Mouse (Mus musculus) lung, postnatal 4 days (tissue): ENCODE results near the gene Smarcd2.
"Not testable (repeated sequence)": the region's sequence is repeated elsewhere in the genome, so short reads cannot be mapped to it uniquely, and the experiment has no call there.

ENCODE experiments used
- DNase-seq, 2 experiments: peaks; one replicate each; pipeline ENCODE4 v3.0.0; 2021

Smarcd2 gene

DNA sequence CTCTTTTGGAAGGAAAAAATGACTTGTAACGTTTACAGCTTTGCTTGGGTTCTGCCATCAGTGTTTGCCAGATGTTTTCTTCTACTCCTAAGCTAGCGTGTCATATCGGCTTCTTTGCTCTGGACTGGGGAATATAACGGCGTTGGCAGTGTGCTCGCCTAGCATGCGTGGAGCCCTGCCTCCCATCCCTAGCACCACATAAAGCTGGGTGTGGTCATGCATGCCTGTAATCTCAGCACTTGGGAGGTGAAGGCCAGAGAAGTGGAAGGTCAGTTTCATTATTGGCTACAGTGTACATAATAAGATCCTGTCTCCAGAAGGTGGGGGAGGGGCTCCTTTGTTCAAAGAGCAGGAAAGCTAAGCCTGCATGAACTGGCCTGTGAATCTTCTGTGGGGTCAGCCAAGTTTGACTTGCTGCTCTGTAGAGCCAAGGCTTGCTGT is 2.2 kb upstream of the Smarcd2 start:
- peak; percentile 72 to 85 for DNase-seq

DNA sequence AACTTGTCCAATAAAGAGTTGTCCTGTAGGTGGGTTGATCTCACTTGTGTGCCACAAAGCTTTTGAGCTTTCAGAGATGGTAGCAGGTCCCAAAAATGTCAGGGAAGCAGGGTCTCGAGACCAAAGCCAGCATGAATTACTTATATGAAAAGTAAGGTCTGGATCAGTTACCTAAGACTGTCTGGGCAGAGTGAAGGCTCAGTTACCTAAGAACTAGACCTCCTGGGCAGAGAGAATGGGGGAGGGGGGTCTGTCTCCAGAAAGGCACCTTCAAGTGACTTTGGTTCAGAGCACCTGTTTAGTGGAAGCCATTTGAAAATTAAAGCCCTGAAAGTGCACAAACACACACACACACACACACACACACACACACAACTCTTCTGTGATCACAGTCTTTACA is 1.6 kb upstream of the Smarcd2 start:
- no peak for DNase-seq

DNA sequence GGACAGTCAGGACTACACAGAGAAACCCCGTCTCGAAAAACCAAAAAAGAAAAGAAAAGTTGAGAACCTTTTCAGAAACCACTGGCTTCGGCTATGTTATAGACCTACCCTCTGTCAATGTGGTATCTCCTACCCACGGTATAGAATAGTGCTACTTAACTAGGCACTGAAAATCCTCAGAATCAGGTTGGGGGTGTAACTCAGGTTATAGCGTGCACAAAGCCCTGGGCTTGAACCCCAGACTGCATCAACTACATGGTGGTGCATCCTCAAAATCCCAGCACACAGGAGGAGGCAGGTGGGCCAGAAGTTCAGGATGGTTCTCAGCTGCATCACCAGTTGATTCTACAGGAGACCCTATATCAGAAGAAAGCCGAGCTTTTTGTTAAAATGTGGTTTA is 1.0 kb upstream of the Smarcd2 start:
- DNase-seq, result no peak

DNA sequence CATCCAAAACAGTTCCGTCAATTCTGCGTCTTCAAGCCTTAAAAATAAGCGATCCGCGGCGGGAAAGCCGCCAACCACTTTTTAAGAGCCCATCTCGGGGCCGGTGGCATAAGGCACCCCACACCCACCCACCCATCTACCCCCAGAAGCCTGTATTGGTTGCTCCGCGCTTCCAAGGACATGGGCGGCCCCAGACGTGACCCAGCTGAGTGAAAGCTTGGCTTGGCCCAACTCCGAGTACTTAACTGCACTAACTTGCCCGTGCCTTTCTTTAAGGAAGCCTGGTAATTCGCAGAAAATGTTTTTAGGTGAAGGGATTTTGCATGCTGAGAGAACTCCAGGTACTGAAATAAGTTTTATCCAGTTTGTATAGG is 526 bp upstream of the Smarcd2 start:
- no peak for DNase-seq

DNA sequence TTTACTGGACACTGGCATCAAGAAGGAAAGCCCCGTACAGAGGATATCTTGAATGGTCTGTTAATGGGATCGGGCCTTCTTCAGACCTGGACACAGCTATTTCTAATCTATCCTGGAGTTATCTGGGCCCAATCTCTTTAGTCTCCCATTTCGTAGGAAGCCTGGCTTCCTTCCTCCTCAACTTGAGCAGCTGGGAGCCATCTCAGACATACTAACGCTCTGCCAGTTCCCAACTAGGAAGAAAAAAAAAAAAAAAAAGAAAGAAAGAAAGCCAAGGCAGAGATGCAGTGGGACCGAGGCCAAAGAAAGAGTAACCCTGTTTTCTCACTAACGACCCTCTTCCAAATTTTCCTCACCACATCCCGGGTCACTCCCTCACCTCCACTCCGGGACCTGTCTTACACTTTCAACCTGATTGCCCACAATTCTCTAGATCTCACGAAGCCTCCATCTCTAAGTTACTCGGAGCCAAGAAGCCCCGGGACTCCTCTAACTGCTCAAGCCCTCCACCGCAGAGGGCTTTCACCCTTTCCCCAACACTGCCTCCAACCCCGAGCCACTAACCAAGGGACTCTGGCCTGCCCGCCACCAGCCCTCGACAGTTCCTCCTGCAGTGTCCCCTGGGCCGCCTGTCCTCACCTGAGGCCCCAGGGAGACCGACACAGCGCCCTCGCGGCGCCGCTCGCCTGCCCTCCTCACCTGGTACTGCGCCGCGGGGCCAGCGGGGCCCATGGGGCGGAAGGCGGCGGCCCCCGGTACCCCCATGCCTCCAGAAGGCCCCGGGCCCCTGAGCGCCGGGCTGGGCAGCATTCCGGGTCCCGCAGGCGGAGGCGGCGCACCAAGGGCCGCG is 753 bp downstream of the Smarcd2 start:
- peak; percentile 43 to 55 for DNase-seq

DNA sequence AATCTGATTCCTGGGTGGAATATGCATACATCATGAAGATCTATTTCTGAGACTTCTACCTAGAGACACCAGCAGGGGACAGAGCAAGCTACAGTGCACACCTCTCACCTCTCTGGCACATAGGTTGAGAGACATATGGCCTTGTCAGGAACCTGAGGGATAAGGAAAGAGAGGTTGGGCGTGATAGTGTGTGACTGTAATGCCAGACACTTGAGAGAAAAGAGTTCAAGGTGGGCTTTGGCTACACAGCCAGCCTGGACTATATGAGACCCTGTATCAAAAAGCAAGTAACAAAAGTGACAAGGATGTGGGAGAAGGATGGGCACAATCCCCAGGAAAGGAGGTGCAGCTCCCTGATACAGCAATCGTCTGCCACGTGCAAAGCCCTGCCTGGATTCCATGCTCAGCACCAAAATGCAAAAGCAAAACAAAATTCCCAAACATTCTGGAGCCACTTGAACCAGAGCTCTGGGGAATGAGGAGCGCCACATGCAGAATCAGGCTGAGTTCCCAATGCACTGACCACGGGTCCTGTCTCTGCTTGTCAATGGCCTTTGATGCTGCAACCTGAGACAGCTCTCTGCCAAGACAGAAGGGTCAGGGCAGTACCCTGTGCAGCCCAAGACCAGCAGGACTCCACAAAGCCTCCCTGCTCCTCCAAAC is 1.5 kb downstream of the Smarcd2 start:
- peak; percentile 23 to 42 for DNase-seq

DNA sequence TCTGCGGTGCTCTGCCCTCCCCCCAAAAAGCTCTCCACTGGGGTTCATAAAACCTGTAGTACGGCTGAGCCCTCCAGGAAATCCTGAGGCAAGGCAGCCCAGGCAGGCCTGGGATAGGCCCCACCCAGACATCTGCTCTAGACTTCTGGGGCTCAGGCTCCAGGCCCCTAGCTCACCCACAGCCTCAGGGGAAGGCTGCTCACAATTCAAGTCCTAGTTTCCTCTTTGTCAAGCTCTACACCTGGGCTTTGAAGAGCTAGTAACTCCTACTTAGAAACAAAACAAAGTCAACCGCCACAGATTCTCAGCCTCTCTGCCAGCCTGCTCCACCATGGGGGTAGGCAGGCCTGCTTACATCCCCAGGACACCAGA is 3.7 kb downstream of the Smarcd2 start:
- peak; percentile 38 to 59 for DNase-seq

DNA sequence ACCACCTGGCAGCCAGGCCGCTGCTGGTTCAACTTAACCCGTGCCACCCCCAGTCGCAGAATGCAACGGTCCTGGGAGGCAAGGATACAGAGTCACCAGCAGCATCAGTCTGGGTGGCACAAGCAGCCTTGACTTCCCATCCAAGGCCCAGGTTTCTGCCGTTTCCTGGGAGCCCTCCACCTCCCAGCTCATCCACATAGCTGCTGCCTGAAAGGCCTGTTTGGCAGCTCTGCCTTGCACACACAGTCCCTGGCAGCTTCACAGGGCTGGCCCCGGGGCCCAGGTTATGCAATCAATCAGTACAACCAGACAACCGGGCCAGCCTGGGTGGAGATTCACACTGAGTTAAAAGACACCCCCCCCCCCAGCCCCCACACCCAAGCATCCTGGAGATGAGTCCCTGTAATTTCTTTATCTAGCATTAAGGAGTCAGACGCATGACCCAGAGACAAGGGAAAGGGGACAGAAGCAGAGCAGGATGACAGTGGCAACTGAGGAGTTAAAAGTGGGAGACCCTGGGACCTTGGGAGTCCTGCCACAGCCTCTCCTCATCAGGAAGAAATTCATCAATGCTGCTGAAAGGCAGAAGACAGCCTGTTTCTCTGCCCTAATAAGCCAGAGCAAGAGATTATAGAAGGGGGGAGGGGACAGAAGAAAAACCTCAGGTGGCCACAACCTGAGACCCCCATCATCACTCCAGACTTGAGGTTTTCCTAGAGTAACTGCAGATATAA is 4.3 kb downstream of the Smarcd2 start:
- DNase-seq, result peak; percentile 57 to 88

DNA sequence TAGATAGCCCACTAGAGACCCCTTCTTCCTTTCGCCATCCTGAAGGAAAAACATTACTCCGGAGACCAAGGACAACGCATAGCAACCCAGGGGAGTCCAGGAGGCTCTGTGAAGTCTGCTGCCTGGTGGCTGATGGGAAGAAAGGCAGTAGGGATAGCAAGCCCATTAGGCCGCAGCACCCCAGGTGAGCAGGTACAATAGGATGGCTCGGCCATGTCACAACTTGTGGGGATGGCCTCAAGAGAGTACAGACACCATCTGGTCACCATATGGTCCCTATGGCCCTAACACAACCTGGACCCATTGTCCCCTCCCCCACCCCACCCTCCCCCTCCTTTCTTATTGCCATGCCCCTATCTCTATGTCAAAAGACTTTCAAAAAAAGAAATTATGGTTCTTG is 4.9 kb downstream of the Smarcd2 start:
- DNase-seq, result no peak

DNA sequence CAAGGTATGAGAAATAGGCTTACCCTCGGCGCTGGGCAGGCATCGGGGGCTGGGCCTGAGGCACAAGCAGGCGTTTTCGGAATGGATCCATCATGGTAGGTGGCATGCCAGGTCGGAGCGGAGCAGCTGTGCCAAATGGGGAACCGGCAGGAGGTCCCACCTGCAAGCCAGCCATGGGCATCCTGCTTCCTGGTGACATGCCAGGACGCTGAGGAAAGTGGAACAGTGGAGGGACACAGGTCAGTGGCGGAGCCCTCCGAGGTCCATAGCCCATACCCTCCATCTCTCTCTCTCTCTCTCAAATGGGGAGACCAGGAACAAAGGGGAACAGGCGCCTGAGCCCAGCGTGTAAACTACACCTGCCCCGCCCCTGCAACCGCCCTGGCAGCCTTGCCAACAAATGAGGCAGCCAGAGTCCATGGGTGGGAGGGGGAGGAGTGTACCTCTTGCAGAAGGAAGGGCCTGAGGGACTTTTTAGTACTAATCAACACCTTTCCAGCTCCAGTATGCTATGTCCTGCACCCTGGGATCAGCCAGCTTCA is 5.4 kb downstream of the Smarcd2 start:
- DNase-seq, result peak; percentile 43 to 62

DNA sequence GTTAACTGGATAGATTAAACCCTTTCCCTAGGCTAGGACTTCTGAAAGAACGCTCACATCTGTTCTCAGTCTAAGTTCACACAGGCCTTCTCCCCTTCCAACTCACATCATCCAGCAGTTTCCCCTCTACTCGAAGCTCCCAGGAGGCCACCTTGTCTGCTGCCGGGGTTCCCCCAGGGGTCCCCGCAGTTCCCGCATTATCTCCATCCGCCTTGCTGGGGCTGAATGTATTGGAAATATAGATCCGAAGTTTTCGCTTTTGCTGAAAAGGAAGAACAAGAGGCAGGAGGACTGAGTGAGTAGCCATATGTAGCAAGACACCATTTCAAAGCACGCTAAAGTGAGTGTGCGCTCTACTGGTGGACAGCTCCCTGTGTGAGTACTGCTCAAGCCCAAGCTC is 6.3 kb downstream of the Smarcd2 start:
- no peak for DNase-seq

DNA sequence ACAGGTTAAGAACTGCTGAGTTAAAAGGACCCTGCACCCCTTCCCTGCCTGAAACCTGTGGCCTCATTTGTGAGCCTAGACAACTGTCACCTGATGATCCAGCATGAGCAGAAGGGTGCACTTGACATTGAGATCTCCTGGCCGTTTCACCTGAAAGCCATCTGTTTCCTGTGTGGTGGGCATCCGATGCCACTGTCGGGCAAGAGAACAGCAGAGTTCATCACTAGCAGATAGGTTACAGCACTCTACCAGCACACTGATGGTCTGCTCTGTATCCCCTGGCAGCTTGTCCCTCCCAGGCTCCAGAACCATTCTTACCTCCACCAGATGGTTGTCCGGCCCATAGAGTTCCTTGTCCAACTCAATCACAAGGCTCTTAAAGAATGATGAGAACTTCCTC is 7.2 kb downstream of the Smarcd2 start:
- DNase-seq, result no peak

DNA sequence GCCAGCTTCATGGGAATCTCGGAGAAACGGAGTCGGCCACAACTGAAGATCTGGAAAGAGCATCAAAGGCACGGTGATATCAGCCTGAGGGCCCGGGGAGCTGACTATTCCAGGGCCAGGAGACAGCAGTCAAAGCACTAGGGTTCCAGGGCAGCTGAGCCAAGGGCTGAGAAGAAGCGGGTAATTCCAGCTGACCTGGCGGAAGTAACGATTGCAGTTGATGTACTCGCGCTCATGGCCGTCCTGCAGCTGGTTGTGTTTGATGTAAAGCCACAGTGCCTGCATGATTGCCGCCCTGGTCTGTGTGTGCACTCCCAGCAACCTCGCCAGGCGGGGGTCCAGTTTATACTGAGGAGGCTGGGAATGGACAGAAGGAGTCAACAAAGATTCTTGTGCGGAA is 7.8 kb downstream of the Smarcd2 start:
- DNase-seq, result no peak

DNA sequence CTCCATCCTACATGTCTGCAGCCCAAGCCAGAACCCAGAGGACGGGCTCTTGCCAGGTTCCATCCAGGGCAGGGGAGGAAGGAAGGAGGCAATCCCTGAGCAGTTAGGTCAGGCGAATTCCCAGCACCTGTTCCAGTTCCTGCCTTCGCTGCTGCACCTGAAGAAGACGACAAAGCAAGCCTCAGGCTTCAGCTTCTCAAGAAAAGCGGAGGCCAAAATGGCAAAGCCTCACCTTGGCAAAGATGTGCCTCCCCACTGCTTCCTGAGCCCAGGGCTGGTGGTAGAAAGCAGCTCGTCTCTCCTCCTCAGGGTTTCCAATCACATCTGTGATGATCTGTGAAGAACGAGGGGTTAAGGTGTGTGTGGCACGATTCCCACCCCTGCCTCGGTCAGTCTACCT is 8.8 kb downstream of the Smarcd2 start:
- no peak for DNase-seq

DNA sequence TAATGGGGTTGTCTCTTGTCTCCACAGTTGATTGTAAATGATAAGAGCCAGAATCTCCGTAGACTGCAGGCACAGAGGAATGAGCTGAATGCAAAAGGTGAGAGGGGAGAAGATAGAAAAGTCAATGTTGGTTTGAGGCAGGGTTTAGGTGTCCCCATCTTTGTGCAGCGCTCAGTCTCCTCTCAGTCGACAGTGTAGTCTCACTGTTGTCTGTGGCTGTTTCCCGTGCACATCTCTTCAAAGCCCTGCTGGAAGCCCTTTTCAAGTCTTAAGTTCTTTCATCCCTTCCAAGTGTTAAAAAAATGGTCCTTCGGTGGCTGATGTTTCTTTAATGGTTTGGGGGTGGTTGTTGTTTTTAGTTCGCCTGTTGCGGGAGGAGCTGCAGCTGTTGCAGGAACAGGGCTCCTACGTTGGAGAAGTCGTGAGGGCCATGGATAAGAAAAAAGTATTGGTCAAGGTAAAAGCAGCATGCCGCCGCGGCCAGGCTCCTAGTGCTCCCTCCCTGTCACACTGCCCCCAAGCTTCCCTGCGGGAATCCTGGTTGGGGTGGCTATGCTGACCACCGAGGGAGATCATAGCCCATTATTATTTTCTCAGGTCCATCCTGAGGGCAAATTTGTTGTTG is 11.8 kb downstream of the Smarcd2 start:
- DNase-seq, result peak in 1 of 2 experiments; percentile 59

DNA sequence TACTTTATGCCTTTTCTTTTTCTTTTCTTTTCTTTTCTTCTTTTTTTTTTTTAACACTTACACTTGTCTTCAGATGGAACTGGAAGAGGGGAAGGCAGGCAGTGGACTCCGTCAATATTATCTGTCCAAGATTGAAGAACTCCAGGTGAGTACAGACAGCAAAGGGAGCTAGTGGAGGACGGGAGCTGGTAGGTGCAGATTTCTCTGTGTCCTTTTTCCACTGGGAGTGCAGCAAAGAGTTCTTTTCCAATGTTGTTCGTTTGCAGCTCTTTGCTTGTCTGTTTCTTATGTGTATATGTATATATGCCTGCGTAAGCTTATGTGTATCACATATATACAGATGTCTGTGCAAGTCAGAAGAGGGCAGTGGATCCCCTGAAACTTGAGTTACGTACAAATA is 16.0 kb downstream of the Smarcd2 start:
- peak in 1 of 2 experiments; percentile 33 for DNase-seq

DNA sequence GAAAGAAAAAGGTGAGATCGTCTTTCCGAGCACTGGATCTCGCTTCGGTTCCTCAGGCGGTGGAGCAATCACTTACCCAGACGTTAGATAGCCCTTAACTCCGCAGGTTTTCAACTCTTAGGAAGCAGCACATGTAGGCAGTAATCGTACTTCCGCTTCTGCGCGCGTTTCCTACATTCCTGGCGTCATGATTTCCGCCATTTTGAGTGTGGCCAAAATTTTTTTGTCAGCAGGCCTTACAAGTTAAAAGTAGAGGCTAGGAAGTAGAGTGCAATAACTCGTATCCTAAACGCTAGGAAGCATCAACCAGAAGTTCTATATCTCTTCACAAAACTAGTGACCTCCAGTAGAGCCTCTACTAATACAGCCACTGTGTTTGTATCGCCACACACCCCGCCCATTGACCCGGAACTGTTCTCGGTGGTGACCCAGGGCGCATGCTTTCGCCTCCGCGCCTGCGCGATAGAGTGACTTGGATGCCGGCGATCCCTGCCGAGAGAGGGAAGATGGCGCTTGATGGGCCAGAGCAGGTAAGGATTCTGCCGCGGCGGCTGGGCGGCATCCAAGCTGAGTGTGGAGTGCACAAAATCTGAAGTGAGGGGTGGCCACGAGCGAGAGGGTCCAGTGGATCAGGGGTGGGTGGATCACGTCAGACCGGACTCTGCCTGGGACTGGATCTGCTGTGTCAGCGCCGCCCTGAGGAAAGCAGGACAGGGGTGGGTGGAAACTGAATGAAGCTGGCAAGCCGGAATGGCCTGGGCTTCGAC is 16.9 kb downstream of the Smarcd2 start, which contains the start of the genes Ftsj3 and Psmc5:
TSS of gene Ftsj3 (minus strand) at position 395 of the 767 bp plus-strand sequence.
TSS of gene Psmc5 (plus strand) at position 470 of the 767 bp plus-strand sequence.
- DNase-seq, result peak; percentile 98

DNA sequence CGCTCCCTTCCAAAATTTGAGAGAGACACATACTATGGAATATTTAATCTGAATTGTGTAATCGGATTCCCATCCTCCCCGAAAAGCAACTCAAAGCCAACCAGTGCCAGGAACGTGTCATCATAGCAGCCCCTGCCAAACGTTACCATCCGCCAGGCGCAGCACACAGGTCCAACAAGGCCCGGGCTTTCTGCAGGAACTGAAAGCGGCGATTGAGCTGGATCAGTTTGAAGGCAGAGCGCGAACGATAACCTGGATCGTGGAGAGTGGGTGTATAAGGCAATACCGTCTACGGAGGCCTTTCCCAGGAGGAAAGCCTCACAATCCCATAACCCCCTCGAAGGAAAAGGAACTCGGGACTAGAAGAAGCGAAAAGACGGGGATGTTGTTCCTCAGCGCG is 17.6 kb downstream of the Smarcd2 start:
- DNase-seq, result no peak

DNA sequence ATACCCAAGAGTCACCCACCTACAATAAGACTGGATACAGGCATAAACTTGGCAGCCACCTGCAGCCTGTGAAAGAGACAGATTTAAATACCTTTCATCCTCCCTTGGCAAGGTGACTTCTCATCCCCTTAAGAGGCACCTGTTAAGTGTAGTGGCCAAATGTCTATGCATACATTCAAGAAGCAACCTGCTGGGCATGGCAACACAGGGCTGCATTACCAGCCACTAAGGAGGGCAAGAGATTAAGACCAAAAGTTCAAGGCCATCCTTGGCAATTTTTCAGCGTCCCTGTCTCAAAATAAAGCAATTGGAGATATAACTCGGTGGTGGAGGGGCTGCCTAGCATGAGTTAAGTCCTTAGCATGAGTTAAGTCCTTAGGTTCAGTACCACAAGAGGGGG is 18.0 kb downstream of the Smarcd2 start:
- peak in 1 of 2 experiments; percentile 3 for DNase-seq

DNA sequence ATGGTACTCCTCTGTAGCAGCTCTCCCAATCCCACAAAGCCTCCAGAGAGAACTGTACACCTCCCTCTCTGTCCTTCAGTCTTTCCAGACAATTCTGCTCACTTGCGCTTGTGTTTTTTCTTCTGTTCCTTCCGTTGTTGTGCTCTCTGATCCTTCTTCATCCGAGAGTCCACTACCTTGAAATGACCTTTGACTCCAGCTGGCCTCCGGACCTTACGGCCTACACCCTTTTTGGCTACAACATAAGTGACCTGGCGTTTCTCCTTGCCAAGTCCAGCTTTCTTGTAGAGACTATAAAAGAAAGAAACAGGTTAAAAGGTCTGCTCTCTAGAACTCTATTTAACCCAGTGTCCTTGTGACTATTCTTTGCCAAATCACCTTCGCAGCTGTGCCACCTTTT is 23.4 kb downstream of the Smarcd2 start:
- DNase-seq, result no peak

DNA sequence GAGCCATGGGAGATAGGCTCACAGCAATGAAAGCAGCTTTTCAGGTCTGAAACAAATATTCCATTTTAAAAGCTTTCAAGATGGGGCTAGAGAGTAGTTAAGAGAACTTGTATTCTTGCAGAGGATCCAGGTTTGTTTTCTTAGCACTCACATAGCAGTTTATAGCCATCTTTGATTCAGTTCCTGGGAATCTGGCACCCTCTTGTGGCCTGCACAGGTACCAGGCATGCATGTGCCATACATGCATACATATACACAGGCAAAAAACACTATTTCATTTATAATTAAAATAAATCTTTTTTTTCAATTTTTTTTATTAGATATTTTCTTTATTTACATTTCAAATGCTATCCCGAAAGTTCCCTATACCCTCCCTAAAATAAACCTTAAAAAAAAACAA is 25.9 kb downstream of the Smarcd2 start:
- no peak for DNase-seq

DNA sequence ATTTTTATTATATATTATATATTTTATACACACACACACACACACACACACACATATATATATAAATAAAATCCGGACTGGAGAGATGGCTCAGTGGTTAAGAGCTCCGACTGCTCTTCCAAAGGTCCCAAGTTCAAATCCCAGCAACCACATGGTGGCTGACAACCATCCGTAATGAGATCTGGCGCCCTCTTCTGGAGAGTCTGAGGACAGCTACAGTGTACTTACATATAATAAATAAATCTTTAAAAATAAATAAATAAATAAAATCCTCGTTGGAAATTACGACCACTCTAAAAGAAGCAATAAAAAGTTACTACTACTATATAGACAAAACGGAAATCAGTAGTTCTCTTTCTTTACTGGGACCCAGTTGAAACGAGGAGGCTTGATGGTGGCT is 38.8 kb downstream of the Smarcd2 start:
- DNase-seq, result not testable (repeated sequence)
